Mouse (Mus musculus) heart, embryonic 13.5 days (tissue): ENCODE results near the gene Cactin. TPM values are rescaled to one million over a fixed set of nuclear protein-coding genes. Genes with fewer than 3 reads are reported as not detected.
A peak's percentile ranks its signal among the peaks of the same experiment; 100 is the strongest.

Experiments
- ATAC-seq: fragments of 200-750 bp; cut with Nextera tagmentation; 2 replicates; pipeline ENCODE4 v1.8.0; 2017; ENCODE audit warnings: moderate TSS enrichment; ENCODE audit not compliant: insufficient number of reproducible peaks, low FRiP score, low TSS enrichment; ENCODE audit errors: extremely low read depth
- H3K27ac ChIP-seq: fragments of 300-500 bp; sonication (generic); replicated peaks from 2 replicates; pipeline ENCODE4 v1.5.1; 2015; ENCODE audit warnings: moderate library complexity, mild to moderate bottlenecking, inconsistent platforms
- H3K27me3 ChIP-seq: fragments of 300-500 bp; sonication (generic); replicated peaks from 2 replicates; pipeline ENCODE4 v1.6.1; 2015; ENCODE audit warnings: mild to moderate bottlenecking, inconsistent platforms
- H3K36me3 ChIP-seq: fragments of 300-500 bp; sonication (generic); 2 replicates; pipeline ENCODE4 v1.6.1; 2015; ENCODE audit warnings: mild to moderate bottlenecking, inconsistent platforms
- H3K4me1 ChIP-seq: fragments of 300-500 bp; sonication (generic); 2 replicates; pipeline ENCODE4 v1.6.1; 2015; ENCODE audit warnings: inconsistent platforms
- H3K4me2 ChIP-seq: fragments of 300-500 bp; sonication (generic); 2 replicates; pipeline ENCODE4 v1.6.1; 2015; ENCODE audit warnings: inconsistent platforms, mild to moderate bottlenecking, moderate library complexity
- H3K4me3 ChIP-seq: fragments of 300-500 bp; sonication (generic); 2 replicates; pipeline ENCODE4 v1.5.1; 2015; ENCODE audit warnings: moderate library complexity, mild to moderate bottlenecking, inconsistent platforms
- H3K9ac ChIP-seq: fragments of 300-500 bp; sonication (generic); 2 replicates; pipeline ENCODE4 v1.6.1; 2015; ENCODE audit warnings: inconsistent platforms, mild to moderate bottlenecking, moderate library complexity
- H3K9me3 ChIP-seq: fragments of 300-500 bp; sonication (generic); 2 replicates; pipeline ENCODE4 v1.6.1; 2016; ENCODE audit warnings: inconsistent platforms
- WGBS: fragments of 180-500 bp; shearing (Covaris S2); methylation state at CpG from one replicate; pipeline ENCODE4 v1.1.7; 2015; ENCODE audit warnings: mixed read lengths; 5-methylcytosine and 5-hydroxymethylcytosine counted together
- polyA plus RNA-seq: library from polyadenylated mRNA; unstranded; fragments of >200 nt; fragmentation: Nextera tagmentation; extraction: Ambion mirVana; gene quantifications from 2 replicates; pipeline ENCODE4 v1.2.1, GENCODE M21; 2015

The Cactin gene
- polyA plus RNA-seq, 1 experiment from 2014 or later: 28.2 TPM

- Histone ChIP-seq H3K9me3 (no peaks in the 10 kb centered on the region), H3K27me3 (no peaks in the 10 kb centered on the region; the same call in 1 of the 2 replicates), H3K27ac (peak overlapping the region; percentile 70), H3K36me3 (peaks cover 18% of the 10 kb centered on the region), H3K4me1 (peaks cover 70% of the 10 kb centered on the region), H3K4me3 (peak overlapping the region; percentile 92), H3K4me2 (peak overlapping the region; percentile 99), H3K9ac (peak overlapping the region; percentile 96)
- WGBS: 48% methylated on average over 1 of the region's 1 CpGs
- no peak for ATAC-seq
Measured at GRCm38 (mm10) chr10:81358841-81359240, 37.9 kb downstream of the Cactin start.

- Histone ChIP-seq H3K4me1 (peaks cover 89% of the 10 kb centered on the region), H3K4me2 (peak overlapping the region; percentile 21; the same call in 1 of the 2 replicates), H3K27ac (peak overlapping the region; percentile 61), H3K4me3 (no peak overlapping the region), H3K9me3 (no peaks in the 10 kb centered on the region), H3K9ac (peak overlapping the region; percentile 60), H3K27me3 (peaks cover 7% of the 10 kb centered on the region; the same call in 1 of the 2 replicates), H3K36me3 (peaks cover 18% of the 10 kb centered on the region)
- WGBS: 66% methylated on average over 8 of the region's 8 CpGs
- no peak for ATAC-seq
Measured at GRCm38 (mm10) chr10:81360721-81361120, 39.8 kb downstream of the Cactin start.

GRCm38 (mm10) chr10:81362336-81362949 is 41.5 kb downstream of the Cactin start:
- Histone ChIP-seq H3K4me2 (peak overlapping the region; percentile 81), H3K36me3 (peaks cover 32% of the 10 kb centered on the region), H3K27ac (peak overlapping the region; percentile 96), H3K4me3 (peak overlapping the region; percentile 52; the same call in 1 of the 2 replicates), H3K4me1 (peaks cover 97% of the 10 kb centered on the region), H3K27me3 (peaks cover 7% of the 10 kb centered on the region; the same call in 1 of the 2 replicates), H3K9ac (peak overlapping the region; percentile 83), H3K9me3 (no peaks in the 10 kb centered on the region)
- ATAC-seq: no peak
- 30% methylated on average over 12 of the region's 12 CpGs for WGBS

GRCm38 (mm10) chr10:81363436-81364346 is 42.8 kb downstream of the Cactin start:
- peaks cover 7% of the 10 kb centered on the region; the same call in 1 of the 2 replicates for H3K27me3 ChIP-seq
- peak; percentile 49; the same call in 1 of the 2 replicates for ATAC-seq
- peak overlapping the region; percentile 52 for H3K4me3 ChIP-seq
- 5% methylated on average over 54 of the region's 54 CpGs for WGBS
- no peaks in the 10 kb centered on the region for H3K9me3 ChIP-seq
- peak overlapping the region; percentile 96 for H3K27ac ChIP-seq
- peaks cover 86% of the 10 kb centered on the region for H3K4me1 ChIP-seq
- H3K4me2 ChIP-seq: peak overlapping the region; percentile 81
- H3K36me3 ChIP-seq: peaks cover 45% of the 10 kb centered on the region
- peak overlapping the region; percentile 83 for H3K9ac ChIP-seq

- Histone ChIP-seq H3K9me3 (no peaks in the 10 kb centered on the region), H3K4me3 (peak overlapping the region; percentile 52), H3K36me3 (peaks cover 54% of the 10 kb centered on the region), H3K4me2 (peak overlapping the region; percentile 81), H3K27me3 (peaks cover 7% of the 10 kb centered on the region; the same call in 1 of the 2 replicates), H3K9ac (peak overlapping the region; percentile 83), H3K4me1 (peaks cover 76% of the 10 kb centered on the region), H3K27ac (peak overlapping the region; percentile 32; the same call in 1 of the 2 replicates)
- 18% methylated on average over 28 of the region's 28 CpGs for WGBS
- ATAC-seq: no peak
Measured at GRCm38 (mm10) chr10:81364666-81365065, 43.8 kb downstream of the Cactin start.

GRCm38 (mm10) chr10:81365073-81365472 is 44.2 kb downstream of the Cactin start:
- 35% methylated on average over 4 of the region's 4 CpGs for WGBS
- Histone ChIP-seq H3K27ac (peak overlapping the region; percentile 32; the same call in 1 of the 2 replicates), H3K4me2 (peak overlapping the region; percentile 81), H3K9me3 (no peaks in the 10 kb centered on the region), H3K36me3 (peaks cover 58% of the 10 kb centered on the region), H3K4me1 (peaks cover 72% of the 10 kb centered on the region), H3K27me3 (peaks cover 7% of the 10 kb centered on the region; the same call in 1 of the 2 replicates), H3K9ac (peak overlapping the region; percentile 83), H3K4me3 (peak overlapping the region; percentile 52)
- ATAC-seq: no peak

GRCm38 (mm10) chr10:81365672-81366476 is 45.0 kb downstream of the Cactin start, which contains the start of gene 4930404N11Rik:
4930404N11Rik (minus strand) TSS chr10:81365816.
- peak within 1 kb of the TSS; percentile 81 for H3K4me2 ChIP-seq
- peak within 1 kb of the TSS; percentile 32; the same call in 1 of the 2 replicates for H3K27ac ChIP-seq
- 26% methylated on average over 12 of the region's 12 CpGs for WGBS
- H3K27me3 ChIP-seq: peaks cover 7% of the 10 kb centered on the region; the same call in 1 of the 2 replicates
- peak within 1 kb of the TSS; percentile 52 for H3K4me3 ChIP-seq
- H3K36me3 ChIP-seq: peaks cover 65% of the 10 kb centered on the region
- H3K9me3 ChIP-seq: no peaks in the 10 kb centered on the region
- H3K9ac ChIP-seq: peak within 1 kb of the TSS; percentile 83
- no peak for ATAC-seq
- H3K4me1 ChIP-seq: peaks cover 64% of the 10 kb centered on the region

GRCm38 (mm10) chr10:81366477-81367206 is 45.7 kb downstream of the Cactin start:
- peaks cover 65% of the 10 kb centered on the region for H3K36me3 ChIP-seq

GRCm38 (mm10) chr10:81367207-81367495 is 46.2 kb downstream of the Cactin start:
- WGBS: 90% methylated on average over 6 of the region's 6 CpGs
- Histone ChIP-seq H3K4me3 (no peak overlapping the region), H3K4me1 (peaks cover 51% of the 10 kb centered on the region), H3K9me3 (no peaks in the 10 kb centered on the region), H3K4me2 (no peak overlapping the region), H3K36me3 (peaks cover 65% of the 10 kb centered on the region), H3K27me3 (peaks cover 7% of the 10 kb centered on the region; the same call in 1 of the 2 replicates), H3K27ac (no peak overlapping the region), H3K9ac (no peak overlapping the region; the same call in 1 of the 2 replicates)
- ATAC-seq: no peak

More at GRCm38 (mm10) chr10:81366477-81367206, 45.7 kb downstream of the Cactin start:
- Histone ChIP-seq H3K27ac (no peak overlapping the region; the same call in 1 of the 2 replicates), H3K4me1 (peaks cover 56% of the 10 kb centered on the region), H3K9me3 (no peaks in the 10 kb centered on the region), H3K27me3 (peaks cover 7% of the 10 kb centered on the region; the same call in 1 of the 2 replicates), H3K9ac (peak overlapping the region; percentile 62), H3K4me2 (no peak overlapping the region), H3K4me3 (no peak overlapping the region)
- no peak for ATAC-seq
- 77% methylated on average over 6 of the region's 6 CpGs for WGBS

- WGBS: 89% methylated on average over 10 of the region's 10 CpGs
- H3K9me3 ChIP-seq: no peaks in the 10 kb centered on the region
- no peak overlapping the region for H3K9ac ChIP-seq
- H3K27ac ChIP-seq: no peak overlapping the region
- no peak for ATAC-seq
- peaks cover 61% of the 10 kb centered on the region for H3K36me3 ChIP-seq
- H3K27me3 ChIP-seq: no peaks in the 10 kb centered on the region
- H3K4me1 ChIP-seq: peaks cover 37% of the 10 kb centered on the region
- no peak overlapping the region for H3K4me3 ChIP-seq
- H3K4me2 ChIP-seq: peak overlapping the region; percentile 84; the same call in 1 of the 2 replicates
Measured at GRCm38 (mm10) chr10:81375322-81375721, 54.4 kb downstream of the Cactin start.
